Mouse (Mus musculus) kidney, postnatal 25 days (tissue): Measurements from ENCODE around the gene Ndufb2.

ENCODE experiments used
- DNase-seq, 2 experiments: peaks; one replicate each; pipeline ENCODE4 v3.0.0; 2021; ENCODE audit warnings: mixed read lengths in 2 of 2

Ndufb2 gene

DNA sequence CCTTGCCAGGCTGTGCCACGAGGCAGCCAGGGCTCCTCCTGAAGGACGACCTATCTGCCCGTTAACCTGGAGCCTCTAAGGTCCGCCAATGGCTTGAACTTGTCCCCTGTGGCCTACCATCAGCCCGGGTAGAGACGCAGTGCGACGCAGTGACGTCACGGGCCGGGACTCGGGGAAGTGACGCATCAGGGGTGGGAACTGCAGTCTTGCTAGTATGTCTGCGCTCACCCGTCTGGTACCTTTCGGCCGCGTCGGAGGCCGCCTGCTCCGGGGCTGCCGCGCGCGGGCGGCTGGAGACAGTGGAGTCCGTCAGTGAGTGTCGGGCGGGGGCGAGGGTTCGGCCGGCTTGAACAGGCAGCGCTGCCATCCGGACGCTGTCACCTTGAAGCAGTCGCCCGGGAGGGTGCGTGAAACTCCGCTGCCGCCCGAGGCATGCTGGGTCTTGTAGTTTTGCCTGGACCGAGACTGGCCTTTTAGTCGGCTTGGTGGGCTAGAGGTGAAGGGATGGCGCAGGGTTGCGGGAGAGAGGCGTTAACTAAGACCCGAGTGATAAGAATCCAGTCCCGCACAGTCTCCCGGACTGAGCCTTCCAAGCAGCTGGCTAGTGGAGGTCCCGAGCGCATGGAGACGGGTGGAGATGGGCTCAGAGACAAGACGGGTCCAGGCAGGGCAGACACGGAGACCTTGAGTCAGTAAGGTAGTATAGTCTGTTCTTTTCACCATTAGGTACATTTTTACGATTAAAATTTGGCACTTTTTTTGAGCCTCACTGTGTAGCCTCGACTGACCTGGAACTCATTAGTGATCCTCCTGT is at the start of gene Ndufb2:
Ndufb2 (plus strand) TSS at position 174 of the 814 bp plus-strand sequence.
- DNase-seq = peak; percentile 95 to 98

DNA sequence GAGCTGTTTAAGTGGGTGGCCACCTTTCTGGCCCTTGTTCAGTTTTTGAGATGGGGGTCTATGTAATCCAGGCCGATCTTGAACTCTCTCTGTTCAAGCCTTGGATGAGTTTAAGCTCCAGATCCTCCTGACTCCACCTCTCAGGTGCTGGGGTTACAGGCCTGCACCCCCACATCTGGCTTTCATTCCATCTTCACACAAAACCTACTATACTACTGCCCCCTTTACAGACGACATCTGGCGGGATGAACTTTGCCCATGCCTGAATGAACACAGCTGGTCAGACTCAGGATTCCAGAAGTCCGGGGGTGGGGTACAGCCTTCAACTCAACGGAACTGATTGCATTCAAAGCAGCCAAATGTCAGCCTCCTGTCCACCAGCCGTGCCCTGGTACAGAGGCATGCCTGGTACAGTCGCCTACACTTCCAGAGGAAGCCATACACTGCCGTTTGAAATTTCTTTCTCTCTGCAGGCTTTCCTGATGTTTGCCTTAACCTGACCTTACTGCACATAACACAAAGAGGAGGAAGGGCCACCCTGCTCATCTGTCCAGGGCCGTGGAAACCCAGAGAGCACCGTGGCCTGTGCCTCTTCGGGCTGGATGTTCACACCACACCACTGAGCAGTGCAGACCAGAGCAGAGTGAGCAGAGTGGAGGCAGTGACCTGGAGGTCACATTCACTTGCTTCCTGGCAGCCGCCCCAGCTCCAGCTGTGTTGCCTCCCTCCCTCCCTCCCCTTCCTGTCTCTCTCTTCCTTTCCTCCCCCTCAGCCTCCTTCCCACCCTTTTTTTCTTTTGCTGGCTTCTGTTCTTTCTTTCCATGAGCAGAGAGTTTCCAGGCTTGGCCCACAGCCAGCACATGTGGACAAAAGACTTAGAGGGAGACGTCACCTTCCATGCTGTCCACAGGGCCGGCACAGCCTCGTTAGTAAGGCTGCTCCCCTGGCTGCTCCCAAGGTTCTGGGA is 49.5 kb upstream of the Ndufb2 start:
- peak; percentile 85 to 90 for DNase-seq

DNA sequence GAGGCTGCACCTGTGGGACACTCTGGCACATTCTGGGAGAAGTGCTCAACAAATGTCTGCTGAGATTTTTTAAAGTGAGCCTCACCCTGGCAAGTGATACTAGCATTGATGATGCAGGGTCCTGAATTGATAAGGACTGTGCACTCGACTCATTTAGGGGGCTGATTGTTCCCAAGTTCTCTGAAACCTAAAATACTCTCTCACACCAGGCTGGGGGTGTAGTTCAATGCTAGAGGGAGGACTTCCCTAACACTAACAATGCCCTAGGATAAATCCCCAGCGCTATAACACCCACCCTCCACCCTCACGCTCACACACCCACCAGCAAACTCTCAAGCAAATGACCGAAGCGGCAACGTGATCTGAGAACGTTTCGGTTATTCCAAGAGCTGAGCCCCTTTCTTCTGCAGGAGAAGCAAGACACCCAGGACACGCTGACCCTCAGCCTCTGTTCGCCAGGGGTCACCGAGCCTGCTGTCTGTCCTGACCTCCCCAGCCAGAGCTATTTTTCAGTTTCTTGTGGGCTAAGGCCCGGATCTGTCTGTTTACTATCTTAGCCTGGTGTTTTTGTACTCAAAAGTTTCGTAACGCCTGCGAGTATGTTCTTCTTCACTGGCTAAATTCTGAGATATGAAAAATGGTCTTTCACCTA is 48.5 kb upstream of the Ndufb2 start:
- peak; percentile 27 to 67 for DNase-seq

DNA sequence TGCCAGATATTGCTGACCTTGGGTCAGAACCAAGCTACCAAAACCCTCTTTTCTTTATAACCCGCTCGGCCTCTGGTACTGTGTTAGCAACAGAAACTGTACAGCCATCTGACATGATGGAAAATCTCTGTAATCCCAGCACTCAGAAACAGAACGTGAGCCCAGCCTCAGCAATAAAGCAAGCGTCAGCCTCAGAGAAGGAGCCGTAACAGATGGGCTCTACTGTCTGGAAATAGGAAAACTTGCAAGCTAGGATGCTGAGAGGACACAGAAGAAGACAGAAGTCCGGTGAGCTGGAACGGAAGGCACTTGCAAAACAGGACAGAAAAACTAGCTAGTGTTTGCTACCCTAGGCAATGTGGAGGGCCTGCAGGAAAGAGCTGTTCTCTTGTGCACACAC is 46.9 kb upstream of the Ndufb2 start:
- no peak for DNase-seq

- no peak for DNase-seq
Measured at GRCm38 (mm10) chr6:39548030-39548429, 44.3 kb upstream of the Ndufb2 start.

GRCm38 (mm10) chr6:39551981-39552636 is 40.3 kb upstream of the Ndufb2 start:
- no peak for DNase-seq

DNA sequence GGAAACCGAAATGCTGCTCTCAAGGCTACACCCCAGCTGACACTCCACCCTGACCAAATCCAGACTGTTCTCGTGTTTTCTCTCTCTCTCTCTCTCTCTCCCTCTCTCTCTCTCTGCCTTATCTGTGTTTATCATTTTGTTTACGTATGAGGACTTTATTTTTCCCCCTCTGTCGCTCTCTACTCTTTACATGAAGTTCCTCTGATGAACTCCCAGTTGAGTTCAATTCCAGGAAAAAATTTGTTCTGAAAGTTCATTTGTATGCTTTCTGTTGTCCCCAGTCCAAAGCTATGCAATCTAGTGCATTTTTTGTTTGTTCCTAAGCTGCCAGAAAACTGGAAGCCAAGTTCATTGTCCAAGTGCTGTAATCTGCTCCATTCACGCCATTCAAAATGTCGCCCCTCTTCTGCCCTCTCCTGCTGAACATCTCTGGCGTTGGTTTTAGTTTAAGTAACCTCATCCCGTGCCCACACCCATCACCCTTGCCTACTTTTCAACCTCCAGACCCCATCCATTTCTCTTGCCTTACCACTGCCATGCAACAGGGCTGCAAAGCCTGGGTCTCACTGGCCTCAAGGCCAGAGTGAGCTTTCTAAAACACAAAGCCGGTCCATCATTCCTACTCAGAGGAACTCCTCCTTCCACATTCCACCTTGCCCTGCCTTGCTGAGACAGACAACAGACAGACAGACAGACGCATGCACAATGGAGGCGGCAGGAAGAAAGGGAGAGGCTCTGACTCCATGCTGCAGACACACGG is 37.3 kb upstream of the Ndufb2 start:
- DNase-seq = no peak

- DNase-seq = no peak
Measured at GRCm38 (mm10) chr6:39555648-39555945, 36.8 kb upstream of the Ndufb2 start.

- peak; percentile 29 to 58 for DNase-seq
Measured at GRCm38 (mm10) chr6:39556900-39557659, 35.3 kb upstream of the Ndufb2 start.

GRCm38 (mm10) chr6:39557723-39558261 is 34.6 kb upstream of the Ndufb2 start, which contains the start of gene Dennd2a:
Gene Dennd2a, minus strand, starts transcription at chr6:39557867.
- DNase-seq = peak; percentile 68 to 84

DNA sequence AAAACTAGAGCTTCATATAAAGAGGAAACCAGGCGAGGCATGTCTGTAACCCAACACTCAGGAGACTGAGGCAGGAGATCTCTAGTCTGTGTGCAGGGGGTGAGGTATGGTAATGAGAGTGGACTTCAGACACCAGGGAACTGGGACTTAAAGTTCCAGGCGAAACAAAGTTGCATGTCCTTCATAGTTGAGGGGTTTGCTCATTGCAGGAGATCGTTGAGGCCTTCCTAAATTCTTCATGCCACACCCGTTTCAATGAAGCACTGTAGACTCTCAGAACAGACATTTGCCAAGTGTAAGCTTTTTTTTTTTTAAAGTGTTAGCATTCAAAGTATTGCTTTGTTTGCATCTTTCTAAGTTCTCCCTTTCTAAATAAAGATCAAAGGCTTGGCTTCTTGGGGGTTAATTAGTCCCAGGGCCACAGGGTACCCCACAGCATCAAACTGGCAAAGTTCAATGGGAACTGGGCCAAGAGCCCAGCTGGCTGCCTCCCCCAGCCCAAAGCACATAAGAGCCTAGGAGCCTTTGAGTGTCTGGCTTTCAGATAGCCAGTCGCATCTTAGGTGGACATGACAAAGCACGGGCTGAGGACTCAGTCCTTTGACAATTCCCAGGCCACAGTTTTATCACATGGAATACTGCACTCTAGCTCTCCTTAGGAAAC is 33.0 kb upstream of the Ndufb2 start:
- no peak for DNase-seq

- DNase-seq = peak; percentile 70 to 91
Measured at GRCm38 (mm10) chr6:39562166-39563015, 30.0 kb upstream of the Ndufb2 start.

DNA sequence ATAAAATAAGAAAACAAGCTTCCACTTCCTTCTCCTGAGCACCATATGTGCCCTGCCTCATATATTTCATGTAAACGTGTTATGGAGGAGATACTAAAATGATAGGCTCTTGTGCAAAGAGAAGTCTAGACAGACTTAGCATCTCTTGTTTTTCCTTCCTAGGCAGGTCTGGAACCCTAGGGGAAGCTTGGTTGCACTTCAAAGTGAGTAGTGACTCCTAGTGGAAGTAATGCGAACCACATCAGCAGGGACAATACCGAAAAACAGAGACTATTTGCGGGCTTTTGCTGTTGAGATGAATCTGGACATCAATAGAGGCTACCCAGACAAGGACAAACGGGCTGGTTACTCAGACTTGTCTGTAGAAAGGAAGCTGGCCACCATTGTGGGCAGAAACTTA is 24.8 kb upstream of the Ndufb2 start:
- DNase-seq = peak in 1 of 2 experiments; percentile 55

DNA sequence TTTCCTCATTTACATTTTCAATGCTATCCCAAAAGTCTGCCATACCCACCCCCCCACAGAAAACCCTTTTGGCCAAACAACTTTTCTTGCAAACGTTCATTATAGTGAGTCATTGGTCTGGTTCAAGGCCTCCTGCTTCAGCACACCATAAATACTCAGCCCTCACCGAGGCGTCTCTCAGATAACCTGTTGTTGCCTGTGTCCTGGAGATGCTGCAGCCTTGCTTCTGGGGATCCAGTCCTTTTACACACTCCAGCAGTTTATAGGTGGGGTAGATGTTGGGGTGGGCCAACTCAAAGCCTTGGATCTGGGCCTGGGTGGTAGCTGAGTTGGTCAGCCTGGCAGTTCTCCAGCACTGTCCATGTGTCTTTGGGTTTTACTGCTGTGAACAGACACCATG is 21.9 kb upstream of the Ndufb2 start:
- no peak for DNase-seq

GRCm38 (mm10) chr6:39573791-39574554 is 18.4 kb upstream of the Ndufb2 start, which contains the start of gene Adck2:
Gene Adck2, plus strand, starts transcription at chr6:39573873.
- peak; percentile 85 to 92 for DNase-seq

GRCm38 (mm10) chr6:39574555-39574869 is 17.9 kb upstream of the Ndufb2 start:
- DNase-seq = peak; percentile 29 to 69

DNA sequence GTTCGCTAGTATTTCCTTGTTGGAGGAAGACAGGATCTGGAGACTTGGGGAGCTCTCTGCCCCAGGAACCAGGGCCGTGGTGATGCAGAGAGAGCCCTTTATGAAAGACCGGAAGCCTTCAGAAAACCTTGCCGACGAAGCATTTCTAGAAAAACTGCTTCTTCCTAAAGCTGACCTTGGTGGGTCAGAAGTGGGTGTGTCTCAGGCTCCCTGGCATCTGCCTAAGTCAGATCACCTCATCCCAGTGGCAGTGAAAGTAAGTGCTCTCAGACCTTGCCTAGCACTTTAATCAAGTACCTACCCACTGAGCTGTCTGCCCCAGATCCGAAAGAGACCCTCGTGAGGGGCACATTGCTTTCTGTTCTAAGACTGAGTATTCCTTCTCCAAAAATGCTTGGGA is 17.4 kb upstream of the Ndufb2 start:
- DNase-seq = no peak

DNA sequence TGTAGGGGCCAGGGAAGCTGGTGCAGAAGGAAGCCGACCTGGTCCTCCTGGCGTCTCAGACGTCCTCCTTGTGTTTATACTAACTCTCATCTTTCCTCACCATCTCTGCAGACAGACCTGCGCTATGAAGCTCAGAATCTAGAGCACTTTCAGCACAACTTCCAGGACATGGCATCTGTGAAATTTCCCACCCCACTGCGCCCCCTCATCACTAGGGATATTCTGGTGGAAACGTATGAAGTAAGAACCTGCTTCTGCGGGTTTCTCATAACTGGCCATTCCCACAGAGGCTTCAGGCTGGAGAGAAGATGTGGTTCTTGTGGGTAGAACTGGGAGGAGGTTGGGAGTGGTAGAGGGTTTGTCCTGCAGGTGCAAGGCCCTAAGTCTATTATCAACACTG is 12.8 kb upstream of the Ndufb2 start:
- DNase-seq = no peak
